Mouse (Mus musculus) Patski (cell line): ENCODE measurements around the gene Rita1. TPM values are rescaled to one million over a fixed set of nuclear protein-coding genes. Genes with fewer than 3 reads are reported as not detected.

ENCODE experiments used
- ATAC-seq: fragments of 100-300 bp; one replicate; pipeline ENCODE4 v1.8.0; 2021
- CTCF ChIA-PET: fragments of 350-600 bp; sonication (Branson Sonifier 250); formaldehyde crosslinking; loops from one replicate; lab custom pipeline; 2022; ENCODE audit warnings: inconsistent platforms; lab: Charles Lee
- POLR2A ChIA-PET: fragments of 350-600 bp; sonication (Branson Sonifier 250); formaldehyde crosslinking; loops from one replicate; lab custom pipeline; 2022; ENCODE audit warnings: antibody characterized with exemption, inconsistent platforms; lab: Charles Lee
- DNase-seq: peaks from one replicate; pipeline ENCODE4 v3.0.0-alpha.2; 2011; ENCODE audit warnings: low read depth, low spot score
- H3K27me3 ChIP-seq: fragments of 371-371 bp; one replicate; pipeline ENCODE4 v1.5.1; 2021
- CTCF ChIP-seq: fragments of 100-300 bp; IDR thresholded peaks from one replicate; pipeline ENCODE4 v1.5.1; 2021
- in situ Hi-C: fragments of 300-500 bp; cut with MboI; formaldehyde crosslinking; loops from 3 replicates; pipeline ENCODE4 v1.11.1; 2018; ENCODE audit warnings: low pct_unique_long_range_greater_than_20kb, mixed read lengths
- polyA plus RNA-seq: library from polyadenylated mRNA; unstranded; gene quantifications from one replicate; pipeline ENCODE4 v1.2.3, GENCODE M21; 2021

The Rita1 gene
- 14.0 TPM for polyA plus RNA-seq

GRCm38 (mm10) chr5:120612442-120612821 lies at the start of gene Rita1, which contains the start of gene Ddx54:
Gene Rita1, minus strand, starts transcription at chr5:120612589.
Gene Ddx54, plus strand, starts transcription at chr5:120612739.
- no peak for TF ChIP-seq CTCF
- in situ Hi-C loops: loop anchor here (25.0 kb wide), 1 partner anchor 475 kb away; no protein-coding TSS in a partner anchor
- no peak for DNase-seq
- CTCF ChIA-PET: no interaction called here
- H3K27me3 ChIP-seq: no peaks in the 10 kb centered on the region
- peak; percentile 60 for ATAC-seq
- POLR2A ChIA-PET: no interaction called here

- DNase-seq (no peak), ATAC-seq (no peak)
- in situ Hi-C loops: no loop called here
- no peak for TF ChIP-seq CTCF
- H3K27me3 ChIP-seq: no peaks in the 10 kb centered on the region
- ChIA-PET CTCF (interaction anchor here (1.2 to 1.4 kb wide), 2 partner anchors 15 to 86 kb away, joined by 3 read pairs; no protein-coding TSS in a partner anchor), POLR2A (no interaction called here)
Measured at GRCm38 (mm10) chr5:120660816-120661215, 48.4 kb upstream of the Rita1 start.

GRCm38 (mm10) chr5:120656281-120656751 lies 43.9 kb upstream of the Rita1 start:
- in situ Hi-C loops: no loop called here
- TF ChIP-seq CTCF: no peak
- H3K27me3 ChIP-seq: no peaks in the 10 kb centered on the region
- POLR2A ChIA-PET: no interaction called here
- ATAC-seq (no peak), DNase-seq (no peak)
- CTCF ChIA-PET: interaction anchor here (1.4 kb wide), 1 partner anchor 18 kb away, joined by 3 read pairs; no protein-coding TSS in a partner anchor

- no peak for TF ChIP-seq CTCF
- H3K27me3 ChIP-seq: no peaks in the 10 kb centered on the region
- POLR2A ChIA-PET: no interaction called here
- CTCF ChIA-PET: no interaction called here
- DNase-seq (no peak), ATAC-seq (no peak)
- in situ Hi-C loops: no loop called here
Measured at GRCm38 (mm10) chr5:120653873-120654272, 41.5 kb upstream of the Rita1 start.

GRCm38 (mm10) chr5:120652915-120653701 lies 40.7 kb upstream of the Rita1 start:
- ChIA-PET CTCF (interaction anchor here (2.2 kb wide), 1 partner anchor 33 kb away, joined by 8 read pairs; no protein-coding TSS in a partner anchor), POLR2A (no interaction called here)
- no peak for TF ChIP-seq CTCF
- ATAC-seq (no peak), DNase-seq (no peak)
- in situ Hi-C loops: no loop called here
- H3K27me3 ChIP-seq: no peaks in the 10 kb centered on the region

GRCm38 (mm10) chr5:120651230-120651629 lies 38.8 kb upstream of the Rita1 start:
- in situ Hi-C loops: no loop called here
- no peaks in the 10 kb centered on the region for H3K27me3 ChIP-seq
- ATAC-seq (no peak), DNase-seq (no peak)
- ChIA-PET CTCF (interaction anchor here (1.7 to 2.2 kb wide), 2 partner anchors 31 to 33 kb away, joined by 4 to 8 read pairs; no protein-coding TSS in a partner anchor), POLR2A (interaction anchor here (0.6 kb wide), 1 partner anchor 437 kb away, joined by 3 read pairs; no protein-coding TSS in a partner anchor)
- no peak for TF ChIP-seq CTCF

GRCm38 (mm10) chr5:120649938-120650337 lies 37.5 kb upstream of the Rita1 start:
- ATAC-seq: no peak
- CTCF ChIA-PET: no interaction called here
- H3K27me3 ChIP-seq: no peaks in the 10 kb centered on the region
- no peak for TF ChIP-seq CTCF
- in situ Hi-C loops: no loop called here
- POLR2A ChIA-PET: no interaction called here
- DNase-seq: no peak

GRCm38 (mm10) chr5:120649374-120649933 lies 37.1 kb upstream of the Rita1 start:
- ATAC-seq (no peak), DNase-seq (no peak)
- POLR2A ChIA-PET: interaction anchor here (0.5 to 0.8 kb wide), 2 partner anchors 19 to 161 kb away, joined by 3 to 5 read pairs; no protein-coding TSS in a partner anchor
- H3K27me3 ChIP-seq: no peaks in the 10 kb centered on the region
- CTCF ChIA-PET: interaction anchor here (0.9 to 2.2 kb wide), 5 partner anchors 13 to 33 kb away, joined by 3 to 20 read pairs (median 3); no protein-coding TSS in a partner anchor
- in situ Hi-C loops: no loop called here
- TF ChIP-seq CTCF: no peak

- peak; percentile 38 for ATAC-seq
- in situ Hi-C loops: no loop called here
- peak; percentile 88 for TF ChIP-seq CTCF
- DNase-seq: no peak
- CTCF ChIA-PET: interaction anchor here (0.9 to 2.2 kb wide), 6 partner anchors 13 to 32 kb away, joined by 3 to 20 read pairs (median 3); no protein-coding TSS in a partner anchor
- POLR2A ChIA-PET: interaction anchor here (0.5 to 0.8 kb wide), 3 partner anchors 18 to 225 kb away, joined by 3 to 5 read pairs (median 3); no protein-coding TSS in a partner anchor
- H3K27me3 ChIP-seq: no peaks in the 10 kb centered on the region
Measured at GRCm38 (mm10) chr5:120648569-120649373, 36.4 kb upstream of the Rita1 start, which contains the start of gene Rasal1. Gene Rasal1, plus strand, starts transcription at chr5:120648812.
